Mouse (Mus musculus): ENCODE measurements at regions not wholly inside any gene's neighbourhood (a gene's known extent, or its start where the extent isn't known, plus 50 kb on each side); places are given as distances from the start of the nearest gene placed in this dataset.

DNA sequence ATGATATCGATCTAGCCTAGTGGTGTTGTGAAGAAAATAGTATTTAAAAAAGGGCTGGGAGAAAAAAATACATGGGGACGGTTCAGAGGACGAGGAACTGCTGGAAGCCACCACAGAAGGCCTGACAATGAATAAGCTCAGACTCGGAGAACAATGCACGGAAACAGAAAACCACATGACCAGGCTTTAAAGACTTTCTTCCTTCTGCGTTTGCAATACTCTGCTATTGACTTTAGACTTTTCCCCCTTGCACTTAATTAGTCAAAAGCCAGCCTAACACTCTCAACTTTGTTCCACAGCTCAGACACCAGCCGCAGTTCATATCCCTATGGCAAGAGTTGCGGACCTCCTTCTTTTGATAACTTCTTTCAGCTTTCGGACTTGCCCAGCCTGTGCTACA, 154.0 kb downstream of the Hibadh start:
- no peak for DNase-seq

DNA sequence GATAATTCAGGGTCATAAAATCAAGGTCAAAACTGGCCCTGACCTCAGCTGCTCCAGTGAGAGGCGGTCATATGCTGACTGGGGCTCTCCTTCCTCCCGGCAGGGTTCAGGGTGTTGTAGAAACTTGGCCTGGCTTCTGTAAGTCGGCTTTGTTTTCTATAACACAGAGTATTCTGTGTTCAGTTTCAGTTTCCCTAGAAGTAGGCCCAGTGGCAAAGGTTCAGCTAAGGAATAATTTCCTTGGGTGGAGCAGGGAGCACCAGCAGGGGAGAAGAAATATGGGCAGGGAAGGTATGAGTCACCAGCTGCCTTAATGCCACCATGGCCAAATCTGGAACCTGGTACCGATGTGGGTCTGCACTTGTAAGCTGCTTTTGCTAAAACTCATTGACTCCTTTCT, 153.5 kb downstream of the Hibadh start:
- DNase-seq, result no peak

- no peak for DNase-seq
Measured at GRCm38 (mm10) chr6:52487861-52488260, 152.3 kb downstream of the Hibadh start.

- DNase-seq, result no peak
Measured at GRCm38 (mm10) chr6:52490264-52490775, 149.9 kb downstream of the Hibadh start.

DNA sequence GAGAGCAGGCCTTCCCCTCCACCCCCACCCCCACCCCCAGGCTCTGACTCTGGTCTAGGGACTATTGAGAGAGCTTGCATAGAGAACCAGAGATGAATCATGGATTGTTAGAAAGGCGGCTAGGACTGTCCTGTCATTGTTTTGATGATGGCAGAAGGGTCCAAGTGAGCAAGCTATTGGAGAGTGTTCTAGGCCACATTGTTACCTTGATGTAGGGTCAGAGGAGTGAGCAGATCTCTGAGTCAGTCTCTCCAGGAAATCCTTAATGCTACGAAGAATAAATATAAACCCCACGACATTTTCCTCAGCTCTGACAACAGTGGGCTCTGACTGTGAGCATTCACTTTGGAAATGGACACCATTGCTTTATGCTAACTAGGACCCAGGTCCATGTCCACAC, 144.9 kb downstream of the Hibadh start:
- no peak for DNase-seq

DNA sequence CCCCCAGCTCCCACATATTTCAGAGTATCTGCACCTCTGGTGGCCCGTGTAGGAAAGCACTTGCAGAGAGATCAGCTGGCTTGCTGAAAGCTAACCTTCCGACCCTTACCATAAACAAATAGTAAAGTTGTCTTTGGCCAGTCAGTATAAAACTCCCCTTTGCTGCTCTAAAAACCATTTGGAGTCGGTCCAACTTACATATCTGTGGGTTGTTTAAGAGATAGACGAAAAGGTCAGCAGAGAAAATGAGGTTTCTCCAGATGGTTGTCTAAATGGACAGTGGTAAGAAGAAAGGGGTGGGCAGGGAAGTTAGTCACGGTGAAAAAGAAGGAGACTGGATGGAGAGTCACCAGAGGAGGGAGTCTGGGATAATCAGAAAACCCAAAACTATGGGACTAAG, 144.3 kb downstream of the Hibadh start:
- DNase-seq, result no peak

All from heart, postnatal 4 days (tissue).